Mouse (Mus musculus): ENCODE measurements at regions not wholly inside any gene's neighbourhood (a gene's known extent, or its start where the extent isn't known, plus 50 kb on each side); places are given as distances from the start of the nearest gene placed in this dataset.

DNA sequence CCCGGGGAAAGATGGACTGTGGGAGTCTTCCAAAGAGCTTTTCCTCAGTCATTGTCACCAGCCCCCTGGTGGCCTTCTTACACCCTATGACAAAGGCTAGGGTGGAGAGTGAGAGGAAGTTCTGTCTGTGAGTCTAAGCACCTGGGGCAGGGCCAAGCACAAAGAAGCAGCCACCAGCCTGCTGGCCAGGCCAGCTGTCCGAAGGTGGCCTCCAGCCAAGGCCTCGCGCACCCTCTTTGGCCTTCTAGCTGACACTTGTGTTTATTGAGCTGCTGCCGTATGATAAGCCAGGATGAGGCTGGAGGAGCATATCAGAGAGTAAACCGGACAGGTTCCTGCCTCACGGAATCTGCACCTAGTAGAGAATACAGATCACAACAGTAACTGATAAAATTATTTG lies 99.0 kb upstream of the Cacna1e start:
- WGBS, result 87% methylated on average over 7 of the region's 7 CpGs
- H3K27me3 ChIP-seq, result no peaks in the 10 kb centered on the region
- no peak for ATAC-seq

DNA sequence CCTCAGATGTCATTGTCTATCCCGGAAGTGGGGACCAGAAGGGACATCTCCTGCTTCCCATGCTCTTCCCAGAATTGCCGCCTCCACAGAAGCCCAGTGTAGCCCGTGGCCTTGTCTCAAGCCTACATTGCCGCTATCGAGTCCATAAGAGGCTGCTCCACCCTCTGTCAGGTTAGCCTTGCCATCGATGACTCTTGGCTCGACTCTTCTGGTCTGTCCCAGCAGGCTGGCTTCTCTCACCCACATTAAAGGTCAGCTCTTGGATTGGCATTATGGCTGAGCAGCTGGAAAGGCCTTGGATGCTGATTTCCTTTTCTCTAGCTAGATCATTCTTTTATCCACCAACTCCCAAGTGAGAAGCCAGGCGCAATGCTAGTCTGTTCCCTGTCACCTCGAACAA lies 98.5 kb upstream of the Cacna1e start:
- Histone ChIP-seq H3K4me1 (no peaks in the 10 kb centered on the region), H3K4me3 (no peak overlapping the region), H3K27me3 (no peaks in the 10 kb centered on the region), H3K4me2 (no peak overlapping the region), H3K36me3 (ENCODE audit: poor library complexity, severe bottlenecking) (no peaks in the 10 kb centered on the region), H3K27ac (no peak overlapping the region), H3K9ac (no peak overlapping the region), H3K9me3 (replicated peaks) (no peaks in the 10 kb centered on the region)
- WGBS, result 93% methylated on average over 9 of the region's 9 CpGs
- no peak for ATAC-seq

More for the DNA sequence above, 99.0 kb upstream of the Cacna1e start:
- Histone ChIP-seq H3K4me3 (no peak overlapping the region), H3K27ac (no peak overlapping the region), H3K9me3 (replicated peaks) (no peaks in the 10 kb centered on the region), H3K4me1 (no peaks in the 10 kb centered on the region), H3K4me2 (no peak overlapping the region), H3K9ac (no peak overlapping the region), H3K36me3 (ENCODE audit: poor library complexity, severe bottlenecking) (no peaks in the 10 kb centered on the region)

DNA sequence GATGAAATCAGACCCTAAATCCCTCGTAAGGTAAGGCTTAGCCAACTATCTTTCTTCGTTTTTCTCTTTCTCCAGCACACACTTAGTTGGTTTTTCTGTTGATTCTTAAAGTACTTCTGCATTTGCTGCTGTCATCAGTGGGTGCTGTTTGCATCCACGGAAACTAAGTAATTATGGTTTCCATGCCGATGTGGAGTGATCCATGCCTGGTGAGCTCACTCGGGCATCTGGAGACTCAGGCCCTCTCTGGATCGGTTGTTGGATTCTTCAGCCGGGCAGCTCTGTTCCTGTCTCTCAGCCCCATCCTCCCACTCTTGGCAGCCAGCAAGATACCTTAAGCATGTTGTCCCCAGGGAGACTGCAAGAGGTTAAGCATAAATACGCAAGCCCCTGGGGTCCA lies 97.4 kb upstream of the Cacna1e start:
- ATAC-seq, result no peak
- Histone ChIP-seq H3K4me2 (no peak overlapping the region), H3K4me1 (no peaks in the 10 kb centered on the region), H3K36me3 (ENCODE audit: poor library complexity, severe bottlenecking) (no peaks in the 10 kb centered on the region), H3K9me3 (replicated peaks) (no peaks in the 10 kb centered on the region), H3K27ac (no peak overlapping the region), H3K27me3 (no peaks in the 10 kb centered on the region), H3K4me3 (no peak overlapping the region), H3K9ac (no peak overlapping the region)
- 78% methylated on average over 8 of the region's 8 CpGs for WGBS

DNA sequence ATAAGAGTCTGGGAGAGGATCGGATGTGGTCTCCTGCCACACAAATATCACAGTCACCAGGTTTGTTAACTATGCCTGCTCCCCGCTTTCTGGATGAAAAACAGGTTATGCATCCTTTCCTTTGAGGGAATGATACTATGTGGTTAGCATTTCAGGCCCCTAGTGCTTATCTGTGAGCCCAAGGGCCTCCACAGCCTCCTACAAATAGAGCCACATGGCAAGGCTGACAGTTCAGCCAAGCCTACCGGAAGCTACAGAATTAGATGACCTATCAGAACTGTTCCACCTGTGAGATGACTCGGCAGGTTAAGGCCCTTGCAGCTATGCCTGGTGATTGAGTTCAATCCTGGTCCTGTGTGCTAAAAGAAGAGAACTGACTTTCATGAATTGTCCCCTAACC lies 91.4 kb upstream of the Cacna1e start:
- 87% methylated on average over 4 of the region's 4 CpGs for WGBS
- ATAC-seq, result no peak

DNA sequence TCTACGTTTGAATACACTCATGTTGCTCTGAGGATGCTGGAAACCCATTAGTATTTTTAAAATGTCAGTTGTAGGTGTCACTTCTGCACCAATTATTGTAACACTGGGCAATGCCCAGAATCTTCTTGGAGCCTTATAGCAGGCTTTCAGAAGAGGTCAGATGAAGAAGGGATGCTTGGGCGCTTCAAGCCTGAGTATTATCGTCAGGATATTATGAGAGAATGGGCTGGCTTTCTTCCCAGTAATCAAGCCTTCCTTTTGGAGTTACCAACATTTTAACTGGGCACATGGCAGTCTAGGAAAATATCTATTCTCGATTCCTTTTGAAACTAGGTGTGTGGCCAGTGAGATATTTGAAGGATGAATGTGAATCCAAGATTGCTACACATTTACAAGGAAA lies 77.0 kb upstream of the Cacna1e start:
- H3K4me3 ChIP-seq, result no peak overlapping the region
- no peak overlapping the region for H3K9ac ChIP-seq
- no peak for ATAC-seq
- peaks cover 14% of the 10 kb centered on the region; the same call in 1 of the 2 replicates for H3K27me3 ChIP-seq
- H3K4me1 ChIP-seq, result peaks cover 10% of the 10 kb centered on the region
- no peak overlapping the region for H3K27ac ChIP-seq
- no peaks in the 10 kb centered on the region for H3K36me3 ChIP-seq (ENCODE audit: poor library complexity, severe bottlenecking)
- WGBS, result 73% methylated on average over 4 of the region's 4 CpGs
- peaks cover 3% of the 10 kb centered on the region; the same call in 1 of the 2 replicates for H3K9me3 ChIP-seq (replicated peaks)
- no peak overlapping the region for H3K4me2 ChIP-seq

More for the DNA sequence above, 91.4 kb upstream of the Cacna1e start:
- no peak overlapping the region for H3K4me3 ChIP-seq
- no peaks in the 10 kb centered on the region for H3K36me3 ChIP-seq (ENCODE audit: poor library complexity, severe bottlenecking)
- H3K27me3 ChIP-seq, result no peaks in the 10 kb centered on the region
- H3K4me2 ChIP-seq, result no peak overlapping the region
- no peaks in the 10 kb centered on the region for H3K4me1 ChIP-seq
- no peak overlapping the region for H3K9ac ChIP-seq
- no peak overlapping the region for H3K27ac ChIP-seq
- H3K9me3 ChIP-seq (replicated peaks), result 0 out of 2 replicates have a peak, but pooled peaks cover 3% of the 10 kb centered on the region

DNA sequence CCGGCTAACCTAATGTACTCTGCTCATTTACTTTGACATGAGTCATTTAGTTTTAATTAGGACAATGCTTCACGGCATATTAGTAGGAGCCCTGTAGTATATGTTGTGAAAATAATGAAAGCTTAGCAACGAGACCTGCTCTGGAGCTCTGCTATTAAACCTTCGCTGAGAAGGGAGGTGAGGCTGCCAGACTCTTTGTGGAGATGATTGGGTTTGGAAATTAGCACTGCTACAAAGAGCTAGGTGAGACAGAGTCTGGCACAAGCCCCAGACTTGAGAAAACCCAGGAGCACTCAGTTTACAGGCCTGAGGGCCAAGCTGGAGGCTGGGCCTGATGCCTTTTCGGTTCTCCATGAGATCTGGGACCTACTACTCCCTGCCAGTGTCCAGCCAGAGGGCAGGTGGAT lies 72.3 kb upstream of the Cacna1e start:
- WGBS, result 35% methylated on average over 5 of the region's 5 CpGs
- peak; percentile 60; the same call in 1 of the 2 replicates for ATAC-seq
- peaks cover 10% of the 10 kb centered on the region for H3K4me1 ChIP-seq

DNA sequence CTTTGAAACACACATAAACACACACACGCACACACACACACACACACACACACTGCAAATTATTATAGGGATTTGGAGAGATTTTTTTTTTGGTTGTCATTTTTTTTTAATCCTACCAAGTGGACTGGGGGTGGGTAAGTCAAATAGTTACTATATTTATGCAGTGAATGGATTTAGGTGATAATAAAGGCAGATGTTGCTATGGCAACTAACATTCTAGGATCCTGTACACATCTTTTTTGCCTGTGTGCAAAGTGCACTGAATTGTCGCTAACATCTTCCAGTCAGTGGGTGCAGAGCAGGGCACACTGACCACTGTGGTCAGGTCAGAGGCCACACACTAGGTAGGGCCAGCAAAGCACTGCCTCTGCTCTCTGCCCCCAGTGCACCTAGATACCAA lies 68.4 kb upstream of the Cacna1e start:
- H3K9me3 ChIP-seq (replicated peaks), result no peaks in the 10 kb centered on the region
- no peak overlapping the region for H3K4me3 ChIP-seq
- H3K4me1 ChIP-seq, result peaks cover 10% of the 10 kb centered on the region
- no peak overlapping the region for H3K27ac ChIP-seq
- H3K27me3 ChIP-seq, result peaks cover 24% of the 10 kb centered on the region
- H3K36me3 ChIP-seq (ENCODE audit: poor library complexity, severe bottlenecking), result no peaks in the 10 kb centered on the region
- H3K4me2 ChIP-seq, result no peak overlapping the region
- no peak overlapping the region for H3K9ac ChIP-seq
- no peak for ATAC-seq
- WGBS, result 84% methylated on average over 2 of the region's 2 CpGs

More for the DNA sequence above, 72.3 kb upstream of the Cacna1e start:
- Histone ChIP-seq H3K27ac (no peak overlapping the region), H3K9ac (no peak overlapping the region), H3K9me3 (replicated peaks) (no peaks in the 10 kb centered on the region), H3K36me3 (ENCODE audit: poor library complexity, severe bottlenecking) (no peaks in the 10 kb centered on the region), H3K4me2 (no peak overlapping the region), H3K27me3 (peaks cover 38% of the 10 kb centered on the region), H3K4me3 (no peak overlapping the region)

Measured in forebrain, embryonic 13.5 days (tissue).